Mouse (Mus musculus): Measurements from ENCODE around the gene Krit1.
"Not testable (repeated sequence)": the region's sequence is repeated elsewhere in the genome, so short reads cannot be mapped to it uniquely, and the experiment has no call there.

Gene Krit1

GRCm38 (mm10) chr5:3802433-3803291 is at the start of gene Krit1, which contains the start of gene Ankib1:
TSS of gene Krit1 (plus strand) at chr5:3803184.
TSS of gene Ankib1 (minus strand) at chr5:3802925.
- ChIA-PET POLR2A (interaction anchor here (0.6 to 2.2 kb wide), 26 partner anchors 8 to 956 kb away, joined by 3 to 7 read pairs (median 4); partner anchors contain the start of genes Cyp51 (in 2 of the 4), Pex1 (in 2 of the 4), Rbm48 (in 2 of the 4) and Akap9 (in 1 of the 4)), CTCF (interaction anchor here in 2 of 4 experiments (0.6 to 1.2 kb wide), 4 partner anchors 11 to 24 kb away, joined by 3 to 4 read pairs (median 3); no protein-coding TSS in a partner anchor)

- ChIA-PET POLR2A (interaction anchor here in 2 of 4 experiments (0.6 to 1.0 kb wide), 3 partner anchors 10 to 245 kb away, joined by 3 to 4 read pairs (median 4); no protein-coding TSS in a partner anchor), CTCF (interaction anchor here in 2 of 4 experiments (0.9 to 1.0 kb wide), 2 partner anchors 11 to 16 kb away, joined by 3 read pairs; no protein-coding TSS in a partner anchor)
Observed at GRCm38 (mm10) chr5:3771512-3771911, 31.5 kb upstream of the Krit1 start.

GRCm38 (mm10) chr5:3772017-3772416 is 31.0 kb upstream of the Krit1 start:
- ChIA-PET CTCF (interaction anchor here in 2 of 4 experiments (0.9 to 1.0 kb wide), 2 partner anchors 11 to 16 kb away, joined by 3 read pairs; no protein-coding TSS in a partner anchor), POLR2A (interaction anchor here in 2 of 4 experiments (0.6 to 1.0 kb wide), 2 partner anchors 9 to 244 kb away, joined by 4 read pairs; no protein-coding TSS in a partner anchor)

- ChIA-PET CTCF (interaction anchor here in 3 of 4 experiments (0.5 to 1.0 kb wide), 4 partner anchors 11 to 319 kb away, joined by 3 to 4 read pairs (median 3); partner anchors contain the start of genes Ankib1 (in 1 of the 3) and Krit1 (in 1 of the 3)), POLR2A (interaction anchor here in 2 of 4 experiments (0.9 to 1.5 kb wide), 2 partner anchors 20 kb away, joined by 4 to 5 read pairs; partner anchors contain the start of genes Ankib1 (in 2 of the 2) and Krit1 (in 2 of the 2))
Observed at GRCm38 (mm10) chr5:3782670-3783069, 20.3 kb upstream of the Krit1 start.

GRCm38 (mm10) chr5:3783947-3784681 is 18.9 kb upstream of the Krit1 start:
- ChIA-PET POLR2A (interaction anchor here in 1 of 4 experiments (0.8 kb wide), 1 partner anchor 19 kb away, joined by 4 read pairs; the partner anchor contains the start of genes Ankib1 and Krit1), CTCF (no interaction called here)

GRCm38 (mm10) chr5:3784751-3785496 is 18.1 kb upstream of the Krit1 start:
- ChIA-PET POLR2A (interaction anchor here in 2 of 4 experiments (0.7 to 0.8 kb wide), 2 partner anchors 18 to 38 kb away, joined by 3 to 4 read pairs; partner anchors contain the start of genes Ankib1 (in 1 of the 2) and Krit1 (in 1 of the 2)), CTCF (no interaction called here)

- ChIA-PET CTCF (interaction anchor here in 1 of 4 experiments (0.8 kb wide), 1 partner anchor 16 kb away, joined by 3 read pairs; no protein-coding TSS in a partner anchor), POLR2A (interaction anchor here in 1 of 4 experiments (1.5 kb wide), 1 partner anchor 15 kb away, joined by 3 read pairs; the partner anchor contains the start of genes Ankib1 and Krit1)
Observed at GRCm38 (mm10) chr5:3787548-3787947, 15.4 kb upstream of the Krit1 start.

- POLR2A ChIA-PET, result interaction anchor here in 1 of 4 experiments (0.9 to 1.1 kb wide), 2 partner anchors 10 to 11 kb away, joined by 3 to 4 read pairs; no protein-coding TSS in a partner anchor
- CTCF ChIA-PET, result interaction anchor here in 1 of 4 experiments (1.0 kb wide), 1 partner anchor 12 kb away, joined by 3 read pairs; the partner anchor contains the start of gene Krit1
Observed at GRCm38 (mm10) chr5:3791048-3791447, 11.9 kb upstream of the Krit1 start.

- CTCF ChIA-PET, POLR2A ChIA-PET: not testable (repeated sequence)
Observed at GRCm38 (mm10) chr5:3797101-3797500, 5.9 kb upstream of the Krit1 start.

GRCm38 (mm10) chr5:3798656-3799055 is 4.3 kb upstream of the Krit1 start:
- CTCF ChIA-PET, POLR2A ChIA-PET: not testable (repeated sequence)

- CTCF ChIA-PET, result no interaction called here
- POLR2A ChIA-PET, result interaction anchor here in 1 of 4 experiments (0.6 to 1.4 kb wide), 3 partner anchors 68 to 127 kb away, joined by 3 to 6 read pairs (median 4); no protein-coding TSS in a partner anchor
Observed at GRCm38 (mm10) chr5:3800041-3800440, 2.9 kb upstream of the Krit1 start.

GRCm38 (mm10) chr5:3800881-3801280 is 2.1 kb upstream of the Krit1 start:
- ChIA-PET POLR2A (interaction anchor here in 1 of 4 experiments (0.7 to 1.4 kb wide), 4 partner anchors 10 to 148 kb away, joined by 3 read pairs; no protein-coding TSS in a partner anchor), CTCF (no interaction called here)

GRCm38 (mm10) chr5:3801672-3802432 is 1.1 kb upstream of the Krit1 start:
- POLR2A ChIA-PET, result interaction anchor here in 2 of 4 experiments (0.7 to 2.2 kb wide), 13 partner anchors 11 to 956 kb away, joined by 3 to 7 read pairs (median 3); partner anchors contain the start of genes Fzd1 (in 1 of the 2), Pex1 (in 1 of the 2) and Rbm48 (in 1 of the 2)
- CTCF ChIA-PET, result interaction anchor here in 1 of 4 experiments (0.6 kb wide), 1 partner anchor 24 kb away, joined by 3 read pairs; no protein-coding TSS in a partner anchor

- POLR2A ChIA-PET, result interaction anchor here (0.6 to 2.2 kb wide), 29 partner anchors 9 to 955 kb away, joined by 3 to 7 read pairs (median 4); partner anchors contain the start of genes Cyp51 (in 2 of the 4), Pex1 (in 2 of the 4), Rbm48 (in 2 of the 4) and Akap9 (in 1 of the 4)
- CTCF ChIA-PET, result interaction anchor here in 1 of 4 experiments (0.8 to 1.2 kb wide), 3 partner anchors 12 to 21 kb away, joined by 3 to 4 read pairs (median 3); no protein-coding TSS in a partner anchor
Observed at GRCm38 (mm10) chr5:3803292-3804165, 545 bp downstream of the Krit1 start.

- ChIA-PET POLR2A (interaction anchor here in 2 of 4 experiments (0.6 to 0.9 kb wide), 2 partner anchors 13 to 120 kb away, joined by 3 read pairs; no protein-coding TSS in a partner anchor), CTCF (no interaction called here)
Observed at GRCm38 (mm10) chr5:3808472-3808871, 5.5 kb downstream of the Krit1 start.

- POLR2A ChIA-PET, result no interaction called here
Observed at GRCm38 (mm10) chr5:3834107-3834506, 31.1 kb downstream of the Krit1 start.

More at GRCm38 (mm10) chr5:3834107-3834506, 31.1 kb downstream of the Krit1 start:
- CTCF ChIA-PET, result no interaction called here

All from embryonic stem cell, embryonic (primary cell).